Mouse (Mus musculus) CH12.LX (cell line): ENCODE data around the gene Olfr699. TPM values are rescaled to one million over a fixed set of nuclear protein-coding genes. Genes with fewer than 3 reads are reported as not detected.
"Not testable (repeated sequence)": the region's sequence is repeated elsewhere in the genome, so short reads cannot be mapped to it uniquely, and the experiment has no call there.

Experiments used
- DNase-seq: peaks from one replicate; pipeline ENCODE4 v3.0.0-alpha.2; 2013; ENCODE audit errors: extremely low read depth
- H3K27ac ChIP-seq: 2 replicates; pipeline ENCODE4 v1.5.1; 2012; ENCODE audit warnings: low read depth, mild to moderate bottlenecking, control low read depth, moderate library complexity; ENCODE audit not compliant: insufficient read depth
- H3K27me3 ChIP-seq: replicated peaks from 2 replicates; pipeline ENCODE3; 2012; ENCODE audit warnings: inconsistent platforms
- H3K36me3 ChIP-seq, 2 experiments: replicated peaks in 1 of 2; 2 replicates each; pipeline versions ENCODE3 to v1.6.1; 2012; ENCODE audit warnings: inconsistent platforms in 1 of 2, low read length in 1 of 2, mild to moderate bottlenecking in 1 of 2, mixed read lengths in 1 of 2, moderate library complexity in 1 of 2; ENCODE audit not compliant: control insufficient read depth in 1 of 2, insufficient read depth in 1 of 2
- H3K4me1 ChIP-seq, 2 experiments: 2 replicates each; pipeline ENCODE4 v1.6.1; 2012; ENCODE audit warnings: inconsistent platforms in 1 of 2, moderate library complexity in 1 of 2; ENCODE audit not compliant: insufficient read depth in 2 of 2, control insufficient read depth in 1 of 2
- H3K4me2 ChIP-seq: 2 replicates; pipeline ENCODE4 v1.6.1; 2012; ENCODE audit warnings: low read depth, mild to moderate bottlenecking, control low read depth; ENCODE audit not compliant: poor library complexity, insufficient read depth, severe bottlenecking
- H3K4me3 ChIP-seq, 3 experiments: fragments of 150-350 bp in 1 of 3; sonication (generic) in 1 of 3; replicated peaks in 1 of 3; 2 replicates each; pipeline versions ENCODE3 to v1.5.1; 2011 to 2012; ENCODE audit warnings: low read depth in 2 of 3, low read length in 2 of 3, mild to moderate bottlenecking in 2 of 3, moderate library complexity in 2 of 3, control low read depth in 1 of 3, improper control_type of control experiment in 1 of 3, inconsistent platforms in 1 of 3, mixed read lengths in 1 of 3; ENCODE audit not compliant: poor library complexity in 1 of 3
- H3K79me2 ChIP-seq: replicated peaks from 2 replicates; pipeline ENCODE4 v1.6.1; 2012; ENCODE audit warnings: mild to moderate bottlenecking, moderate library complexity; ENCODE audit not compliant: control insufficient read depth, poor library complexity, insufficient read depth, severe bottlenecking; ENCODE audit errors: extremely low read depth
- H3K9ac ChIP-seq: 2 replicates; pipeline ENCODE4 v1.6.1; 2012; ENCODE audit warnings: low read depth, mild to moderate bottlenecking, control low read depth, moderate library complexity; ENCODE audit not compliant: insufficient read depth
- H3K9me3 ChIP-seq: replicated peaks from 2 replicates; pipeline ENCODE3; 2012; ENCODE audit warnings: low read length, inconsistent platforms, mixed read lengths
- BHLHE40 ChIP-seq: IDR thresholded peaks from 2 replicates; pipeline ENCODE4 v1.6.1; 2011; ENCODE audit warnings: mild to moderate bottlenecking, low read depth, low read length, improper control_type of control experiment
- CHD2 ChIP-seq: IDR thresholded peaks from 2 replicates; pipeline ENCODE4 v1.6.1; 2011; ENCODE audit warnings: low read length, improper control_type of control experiment
- CTCF ChIP-seq, 2 experiments: IDR thresholded peaks in 1 of 2; conservative IDR thresholded peaks in 1 of 2; 2 replicates each; pipeline ENCODE4 v1.5.1; 2011 to 2012; ENCODE audit warnings: low read depth in 2 of 2, low read length in 2 of 2, improper control_type of control experiment in 1 of 2, inconsistent platforms in 1 of 2, mild to moderate bottlenecking in 1 of 2, moderate library complexity in 1 of 2
- ELF1 ChIP-seq: IDR thresholded peaks from 2 replicates; pipeline ENCODE4 v1.6.1; 2014; ENCODE audit warnings: low read depth, mild to moderate bottlenecking, inconsistent platforms, low read length, improper control_type of control experiment
- ETS1 ChIP-seq: conservative IDR thresholded peaks from 2 replicates; pipeline ENCODE4 v1.6.1; 2012; ENCODE audit warnings: low read depth, mild to moderate bottlenecking, inconsistent platforms, low read length, improper control_type of control experiment, moderate library complexity
- JUN ChIP-seq: IDR thresholded peaks from 2 replicates; pipeline ENCODE4 v1.6.1; 2011; ENCODE audit warnings: low read depth, mild to moderate bottlenecking, low read length, improper control_type of control experiment, moderate library complexity; ENCODE audit not compliant: insufficient read depth
- KAT2A ChIP-seq: IDR thresholded peaks from 2 replicates; pipeline ENCODE4 v1.6.1; 2012; ENCODE audit warnings: low read length, improper control_type of control experiment, inconsistent platforms; ENCODE audit not compliant: insufficient replicate concordance
- MAX ChIP-seq: IDR thresholded peaks from 2 replicates; pipeline ENCODE4 v1.6.1; 2011; ENCODE audit warnings: low read length, improper control_type of control experiment
- POLR2A ChIP-seq: IDR thresholded peaks from 2 replicates; pipeline ENCODE4 v1.6.1; 2011; ENCODE audit warnings: low read depth, mild to moderate bottlenecking, improper control_type of control experiment, low read length
- POLR2AphosphoS2 ChIP-seq: IDR thresholded peaks from 2 replicates; pipeline ENCODE4 v1.6.1; 2011; ENCODE audit warnings: low read depth, low read length, improper control_type of control experiment
- RAD21 ChIP-seq: IDR thresholded peaks from 2 replicates; pipeline ENCODE4 v1.6.1; 2011; ENCODE audit warnings: low read depth, mild to moderate bottlenecking, low read length, improper control_type of control experiment, moderate library complexity
- SMC3 ChIP-seq: IDR thresholded peaks from 2 replicates; pipeline ENCODE4 v1.6.1; 2011; ENCODE audit warnings: low read depth, low read length, improper control_type of control experiment
- TCF12 ChIP-seq: IDR thresholded peaks from 2 replicates; pipeline ENCODE4 v1.6.1; 2014; ENCODE audit warnings: low read depth, mild to moderate bottlenecking, inconsistent platforms, low read length, improper control_type of control experiment
- ZC3H11A ChIP-seq: IDR thresholded peaks from 2 replicates; pipeline ENCODE4 v1.6.1; 2012; ENCODE audit warnings: low read depth, mild to moderate bottlenecking, inconsistent platforms, low read length, improper control_type of control experiment
- ZNF384 ChIP-seq: IDR thresholded peaks from 2 replicates; pipeline ENCODE4 v1.6.1; 2012; ENCODE audit warnings: low read depth, low read length, improper control_type of control experiment, inconsistent platforms
- dilution Hi-C: fragments of 300-500 bp; cut with MboI; formaldehyde crosslinking; loops from 2 replicates; pipeline ENCODE4 v1.14.3; 2020; ENCODE audit warnings: low sequenced_read_pairs; ENCODE audit not compliant: extremely low pct_unique_long_range_greater_than_20kb, extremely low pct_ligation_motif_present
- in situ Hi-C: fragments of 300-500 bp; cut with MboI; formaldehyde crosslinking; loops from 3 replicates; pipeline ENCODE4 v1.14.3; 2019; ENCODE audit warnings: low sequenced_read_pairs, low pct_ligation_motif_present, low pct_unique_long_range_greater_than_20kb, mixed read lengths
- polyA plus RNA-seq: library from polyadenylated mRNA; unstranded; fragments of >175 nt; gene quantifications from 2 replicates; pipeline ENCODE4 v1.2.1, GENCODE M21; 2012; ENCODE audit warnings: low read depth; ENCODE audit not compliant: insufficient read length
- total RNA-seq, 2 experiments: library from RNA; depleted of rRNA; stranded (reverse); fragments of 300-350 nt in 1 of 2; fragments of >200 nt in 1 of 2; gene quantifications; 2 replicates each; pipeline ENCODE4 v1.2.3; 2012 to 2014

Gene Olfr699
- total and polyA plus RNA-seq, 3 experiments: not detected

DNA sequence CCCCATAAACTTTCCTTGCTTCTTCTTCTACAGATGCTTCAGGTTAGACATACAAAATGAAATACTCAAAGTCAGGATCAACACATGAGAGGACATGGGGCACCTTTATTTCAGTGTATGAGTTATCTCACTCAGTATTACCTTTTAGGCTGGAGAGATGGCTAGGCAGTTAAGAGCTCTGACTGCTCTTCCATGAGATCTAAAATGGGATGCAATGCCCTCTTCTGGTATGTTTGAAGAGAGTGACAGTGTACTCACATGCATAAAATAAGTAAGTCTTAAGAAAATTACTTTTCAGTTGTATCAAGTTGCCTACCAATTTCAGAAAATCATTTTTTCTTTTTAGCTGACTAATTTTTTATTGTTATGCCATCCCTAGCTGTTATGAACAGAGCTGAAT is 4.7 kb downstream of the Olfr699 start:
- H3K27me3 ChIP-seq: no peaks in the 10 kb centered on the region
- no peaks in the 10 kb centered on the region for H3K36me3 ChIP-seq
- no peak for TF ChIP-seq TCF12
- TF ChIP-seq RAD21: peak; percentile 47
- no peak for TF ChIP-seq JUN
- TF ChIP-seq ELF1: no peak
- peak in 1 of 2 experiments; percentile 48; a peak in 2 of 4 replicates for TF ChIP-seq CTCF (conservative IDR thresholded peaks at IDR 0.05 in 1 of 2, IDR thresholded peaks at IDR 0.05 in 1 of 2; ENCODE audit: low read depth in 2 of 2, low read length in 2 of 2)
- no peak for TF ChIP-seq ZC3H11A
- no peak for TF ChIP-seq CHD2
- TF ChIP-seq SMC3: peak; percentile 54
- no peaks in the 10 kb centered on the region for H3K9me3 ChIP-seq
- no peaks in the 10 kb centered on the region for H3K79me2 ChIP-seq
- DNase-seq: peak; percentile 19
- in situ Hi-C loops (no loop called here), dilution Hi-C loops (no loop called here)
- no peak overlapping the region for H3K9ac ChIP-seq
- H3K4me2 ChIP-seq: no peak overlapping the region
- no peak overlapping the region for H3K4me3 ChIP-seq
- H3K27ac ChIP-seq: no peak overlapping the region
- no peaks in the 10 kb centered on the region for H3K4me1 ChIP-seq

DNA sequence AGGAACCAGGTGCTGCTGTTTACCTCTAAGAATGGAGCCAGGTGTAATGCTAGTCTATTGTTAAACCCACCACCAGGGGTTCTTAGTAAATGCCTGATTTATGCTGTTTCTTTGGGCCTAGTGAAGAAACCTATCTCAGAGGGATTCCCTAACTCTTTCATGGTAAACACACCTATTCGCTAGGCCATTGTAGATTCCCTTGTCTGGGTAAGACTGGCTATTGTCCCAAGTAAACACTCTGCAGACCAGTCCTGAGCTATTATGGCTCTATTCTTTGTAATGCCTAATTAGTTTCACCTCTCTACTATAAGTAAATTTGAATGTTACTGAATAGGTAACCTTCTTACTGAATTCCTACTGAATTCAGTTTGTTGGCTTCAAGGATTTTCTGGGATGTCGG is 32.0 kb downstream of the Olfr699 start:
- H3K27ac ChIP-seq, H3K9me3 ChIP-seq, H3K27me3 ChIP-seq, H3K79me2 ChIP-seq, H3K4me2 ChIP-seq, dilution Hi-C loops, in situ Hi-C loops, DNase-seq, H3K4me3 ChIP-seq, H3K36me3 ChIP-seq, H3K4me1 ChIP-seq, H3K9ac ChIP-seq: not testable (repeated sequence)

- dilution Hi-C loops (no loop called here), in situ Hi-C loops (no loop called here)
Measured at GRCm38 (mm10) chr7:106758800-106759199, 34.2 kb downstream of the Olfr699 start.

More at GRCm38 (mm10) chr7:106758800-106759199, 34.2 kb downstream of the Olfr699 start:
- Histone ChIP-seq H3K4me3 (no peak overlapping the region), H3K9ac (no peak overlapping the region), H3K27me3 (no peaks in the 10 kb centered on the region), H3K9me3 (no peaks in the 10 kb centered on the region), H3K79me2 (no peaks in the 10 kb centered on the region), H3K4me1 (no peaks in the 10 kb centered on the region), H3K36me3 (no peaks in the 10 kb centered on the region), H3K27ac (no peak overlapping the region), H3K4me2 (no peak overlapping the region)
- no peak for DNase-seq
- no peak for TF ChIP-seq POLR2AphosphoS2
- TF ChIP-seq TCF12: no peak
- no peak for TF ChIP-seq ELF1
- TF ChIP-seq BHLHE40: no peak
- no peak for TF ChIP-seq ZNF384
- TF ChIP-seq SMC3: no peak
- no peak for TF ChIP-seq CHD2
- TF ChIP-seq ETS1: no peak
- TF ChIP-seq MAX: no peak
- TF ChIP-seq KAT2A: no peak
- no peak for TF ChIP-seq POLR2A
